Mouse (Mus musculus): Measurements from ENCODE around the gene Col5a1. TPM values are rescaled to one million over a fixed set of nuclear protein-coding genes. Genes with fewer than 3 reads are reported as not detected.

Gene Col5a1
- polyA plus RNA-seq, 1 experiment from 2014 or later: 59.1 TPM

DNA sequence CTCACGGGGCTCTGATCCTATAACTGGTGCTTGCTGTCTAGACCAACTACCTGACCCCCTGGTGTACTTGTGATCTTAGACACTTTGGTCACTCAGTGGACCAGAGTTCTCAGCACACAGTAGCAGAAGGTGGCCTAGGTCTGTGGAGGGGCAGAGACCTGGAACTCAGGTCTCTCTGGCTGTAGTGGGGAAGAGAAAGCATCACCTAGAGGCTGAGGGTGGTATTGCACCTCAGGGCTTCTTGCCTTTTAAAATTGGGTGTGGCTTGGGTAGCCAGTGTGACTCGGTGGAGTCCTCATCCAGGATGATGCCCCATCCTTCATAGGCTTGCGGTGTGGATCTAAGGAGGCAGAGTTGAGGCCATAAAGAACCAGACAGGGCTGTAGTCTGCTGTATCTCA lies 13.7 kb downstream of the Col5a1 start:
- no peak for ATAC-seq (ENCODE audit: insufficient number of reproducible peaks, insufficient read depth, low FRiP score, low TSS enrichment, low read depth)
- H3K4me2 ChIP-seq: no peak overlapping the region
- H3K4me3 ChIP-seq (replicated peaks): no peak overlapping the region
- WGBS: 56% methylated on average over 3 of the region's 3 CpGs
- no peaks in the 10 kb centered on the region for H3K27me3 ChIP-seq
- H3K27ac ChIP-seq: no peak overlapping the region
- 0 out of 2 replicates have a peak, but pooled peaks cover 7% of the 10 kb centered on the region for H3K36me3 ChIP-seq
- no peak overlapping the region for H3K9ac ChIP-seq (replicated peaks)
- no peaks in the 10 kb centered on the region for H3K9me3 ChIP-seq
- peaks cover 60% of the 10 kb centered on the region for H3K4me1 ChIP-seq (replicated peaks)

DNA sequence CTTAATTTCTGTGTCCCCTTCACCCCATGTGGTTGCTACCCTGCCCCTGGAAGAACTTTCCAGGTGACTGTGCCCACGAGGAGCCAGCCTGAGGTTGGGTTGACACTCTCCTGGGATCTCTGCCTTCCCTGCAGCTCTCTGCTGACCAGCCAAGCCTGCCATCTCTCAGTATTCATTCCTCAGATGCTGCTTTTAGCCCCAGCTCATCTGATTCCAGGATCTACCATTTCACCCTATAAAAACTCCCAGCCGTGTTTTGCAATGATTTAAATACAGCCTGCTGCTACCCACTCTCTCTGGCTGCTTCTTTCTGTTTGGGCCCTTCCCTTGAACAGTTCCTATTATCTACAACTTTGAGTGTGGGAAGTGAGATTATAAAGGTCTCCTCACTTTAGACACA lies 14.9 kb downstream of the Col5a1 start:
- no peaks in the 10 kb centered on the region for H3K36me3 ChIP-seq
- H3K9ac ChIP-seq (replicated peaks): no peak overlapping the region
- H3K9me3 ChIP-seq: no peaks in the 10 kb centered on the region
- H3K27me3 ChIP-seq: no peaks in the 10 kb centered on the region
- WGBS: 32% methylated on average over 2 of the region's 2 CpGs
- ATAC-seq (ENCODE audit: insufficient number of reproducible peaks, insufficient read depth, low FRiP score, low TSS enrichment, low read depth): no peak
- peaks cover 53% of the 10 kb centered on the region for H3K4me1 ChIP-seq (replicated peaks)
- peak overlapping the region; percentile 24; the same call in 1 of the 2 replicates for H3K27ac ChIP-seq
- no peak overlapping the region for H3K4me3 ChIP-seq (replicated peaks)
- no peak overlapping the region for H3K4me2 ChIP-seq

DNA sequence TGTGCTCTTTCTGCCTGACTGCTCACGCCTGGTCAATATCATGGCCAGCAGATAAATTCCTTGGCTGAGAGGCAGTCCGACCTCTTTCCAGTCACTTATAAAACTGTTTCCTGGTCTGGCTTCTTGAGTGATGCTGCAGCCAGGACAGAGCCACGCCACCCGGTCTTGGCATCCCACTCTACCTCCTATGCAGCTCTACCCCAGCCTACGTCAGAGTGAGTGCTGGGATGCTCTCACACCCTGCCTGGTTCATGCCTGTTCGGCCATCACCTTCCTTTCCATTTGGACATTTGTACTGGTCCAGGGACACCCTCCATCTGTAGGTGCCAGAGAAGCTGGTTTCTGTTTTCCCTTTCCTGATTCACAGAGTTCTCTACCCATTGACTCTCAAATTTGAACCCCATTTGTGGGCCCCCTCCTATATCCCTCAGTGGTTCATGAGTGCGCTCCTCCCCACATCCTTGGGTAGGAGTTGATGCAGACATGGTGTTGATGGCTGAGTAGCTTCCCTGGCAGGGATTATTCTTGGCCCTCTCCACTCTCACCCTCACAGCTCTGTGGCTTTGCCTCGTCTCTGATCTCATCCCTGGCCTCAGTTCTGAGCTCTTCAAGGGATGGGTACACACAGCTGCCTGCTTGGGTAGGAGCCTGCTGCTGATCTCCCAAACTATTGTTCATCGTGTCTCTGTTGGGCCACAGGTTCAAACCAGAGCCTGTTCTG lies 15.5 kb downstream of the Col5a1 start:
- Histone ChIP-seq H3K4me3 (replicated peaks) (no peak overlapping the region), H3K9ac (replicated peaks) (no peak overlapping the region), H3K4me2 (no peak overlapping the region), H3K27me3 (no peaks in the 10 kb centered on the region), H3K36me3 (no peaks in the 10 kb centered on the region), H3K27ac (peak overlapping the region; percentile 24; the same call in 1 of the 2 replicates), H3K9me3 (no peaks in the 10 kb centered on the region), H3K4me1 (replicated peaks) (peaks cover 47% of the 10 kb centered on the region)
- WGBS: 65% methylated on average over 9 of the region's 9 CpGs
- no peak for ATAC-seq (ENCODE audit: insufficient number of reproducible peaks, insufficient read depth, low FRiP score, low TSS enrichment, low read depth)

GRCm38 (mm10) chr2:27902318-27902717 lies 16.1 kb downstream of the Col5a1 start:
- H3K36me3 ChIP-seq: no peaks in the 10 kb centered on the region
- peaks cover 41% of the 10 kb centered on the region for H3K4me1 ChIP-seq (replicated peaks)
- ATAC-seq (ENCODE audit: insufficient number of reproducible peaks, insufficient read depth, low FRiP score, low TSS enrichment, low read depth): no peak
- 63% methylated on average over 3 of the region's 3 CpGs for WGBS
- H3K27me3 ChIP-seq: no peaks in the 10 kb centered on the region
- no peak overlapping the region for H3K9ac ChIP-seq (replicated peaks)
- 0 out of 2 replicates have a peak overlapping the region, but pooled peaks have one; percentile 18 for H3K27ac ChIP-seq
- H3K4me2 ChIP-seq: no peak overlapping the region
- no peaks in the 10 kb centered on the region for H3K9me3 ChIP-seq
- H3K4me3 ChIP-seq (replicated peaks): no peak overlapping the region

GRCm38 (mm10) chr2:27905411-27905810 lies 19.2 kb downstream of the Col5a1 start:
- no peak overlapping the region for H3K4me3 ChIP-seq (replicated peaks)
- H3K27ac ChIP-seq: no peak overlapping the region
- H3K36me3 ChIP-seq: no peaks in the 10 kb centered on the region
- no peaks in the 10 kb centered on the region for H3K27me3 ChIP-seq
- H3K4me1 ChIP-seq (replicated peaks): peaks cover 31% of the 10 kb centered on the region
- H3K9me3 ChIP-seq: no peaks in the 10 kb centered on the region
- H3K4me2 ChIP-seq: no peak overlapping the region
- WGBS: 81% methylated on average over 2 of the region's 2 CpGs
- H3K9ac ChIP-seq (replicated peaks): no peak overlapping the region
- no peak for ATAC-seq (ENCODE audit: insufficient number of reproducible peaks, insufficient read depth, low FRiP score, low TSS enrichment, low read depth)

- no peak for ATAC-seq (ENCODE audit: insufficient number of reproducible peaks, insufficient read depth, low FRiP score, low TSS enrichment, low read depth)
- Histone ChIP-seq H3K27me3 (no peaks in the 10 kb centered on the region), H3K36me3 (no peaks in the 10 kb centered on the region), H3K4me2 (no peak overlapping the region), H3K27ac (no peak overlapping the region), H3K9me3 (no peaks in the 10 kb centered on the region), H3K4me1 (replicated peaks) (no peaks in the 10 kb centered on the region; the same call in 1 of the 2 replicates), H3K4me3 (replicated peaks) (no peak overlapping the region), H3K9ac (replicated peaks) (no peak overlapping the region)
- WGBS: 79% methylated on average over 3 of the region's 3 CpGs
Measured at GRCm38 (mm10) chr2:27910501-27910900, 24.3 kb downstream of the Col5a1 start.

DNA sequence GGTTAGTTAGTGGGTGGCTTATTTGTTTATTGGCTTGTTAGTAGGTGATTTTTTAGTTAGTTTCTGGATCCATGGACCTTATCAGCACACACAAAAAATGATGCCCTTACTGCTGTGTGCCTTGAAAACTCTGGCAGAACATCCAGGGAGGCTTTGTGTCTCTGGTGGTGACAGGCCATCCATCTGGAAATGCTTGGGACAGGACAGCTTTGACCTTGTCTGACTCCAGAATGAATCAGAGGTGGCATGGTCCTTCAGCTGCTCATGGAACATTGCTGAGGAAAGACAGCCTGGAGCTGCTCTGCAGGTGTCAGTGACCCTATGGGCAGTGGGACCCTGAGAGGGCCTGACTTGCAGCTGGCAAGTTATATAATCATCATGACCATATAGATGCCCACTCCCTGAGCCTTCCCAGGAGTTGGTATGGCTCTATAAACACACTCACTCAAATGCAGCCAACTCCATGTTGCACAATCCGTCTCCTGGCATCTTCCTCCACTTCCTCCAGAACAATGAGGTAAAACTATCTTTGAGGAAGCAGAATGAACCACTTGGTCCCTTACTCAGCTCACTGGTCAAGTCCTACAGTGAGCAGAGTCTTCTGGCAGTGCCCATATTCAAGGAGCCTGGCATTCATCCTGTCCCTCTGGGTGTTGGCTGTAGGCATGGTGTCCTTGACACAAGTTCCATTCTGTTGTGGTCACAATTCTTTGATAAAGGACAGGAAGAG lies 26.5 kb downstream of the Col5a1 start:
- no peak overlapping the region for H3K4me3 ChIP-seq (replicated peaks)
- no peak overlapping the region for H3K4me2 ChIP-seq
- no peak for ATAC-seq (ENCODE audit: insufficient number of reproducible peaks, insufficient read depth, low FRiP score, low TSS enrichment, low read depth)
- H3K9ac ChIP-seq (replicated peaks): no peak overlapping the region
- H3K9me3 ChIP-seq: no peaks in the 10 kb centered on the region
- H3K36me3 ChIP-seq: no peaks in the 10 kb centered on the region
- H3K27ac ChIP-seq: no peak overlapping the region
- no peaks in the 10 kb centered on the region for H3K27me3 ChIP-seq
- H3K4me1 ChIP-seq (replicated peaks): peaks cover 10% of the 10 kb centered on the region
- 87% methylated on average over 1 of the region's 1 CpGs for WGBS

GRCm38 (mm10) chr2:27915726-27916125 lies 29.5 kb downstream of the Col5a1 start:
- Histone ChIP-seq H3K27ac (no peak overlapping the region), H3K4me3 (replicated peaks) (no peak overlapping the region), H3K9ac (replicated peaks) (no peak overlapping the region), H3K4me1 (replicated peaks) (peaks cover 10% of the 10 kb centered on the region), H3K4me2 (no peak overlapping the region), H3K27me3 (no peaks in the 10 kb centered on the region), H3K36me3 (no peaks in the 10 kb centered on the region), H3K9me3 (no peaks in the 10 kb centered on the region)
- ATAC-seq (ENCODE audit: insufficient number of reproducible peaks, insufficient read depth, low FRiP score, low TSS enrichment, low read depth): no peak
- 62% methylated on average over 4 of the region's 4 CpGs for WGBS

GRCm38 (mm10) chr2:27916316-27916715 lies 30.1 kb downstream of the Col5a1 start:
- Histone ChIP-seq H3K36me3 (no peaks in the 10 kb centered on the region), H3K27me3 (no peaks in the 10 kb centered on the region), H3K4me3 (replicated peaks) (no peak overlapping the region), H3K4me1 (replicated peaks) (peaks cover 10% of the 10 kb centered on the region), H3K27ac (no peak overlapping the region), H3K9ac (replicated peaks) (no peak overlapping the region), H3K9me3 (no peaks in the 10 kb centered on the region), H3K4me2 (no peak overlapping the region)
- no peak for ATAC-seq (ENCODE audit: insufficient number of reproducible peaks, insufficient read depth, low FRiP score, low TSS enrichment, low read depth)
- 42% methylated on average over 2 of the region's 2 CpGs for WGBS

DNA sequence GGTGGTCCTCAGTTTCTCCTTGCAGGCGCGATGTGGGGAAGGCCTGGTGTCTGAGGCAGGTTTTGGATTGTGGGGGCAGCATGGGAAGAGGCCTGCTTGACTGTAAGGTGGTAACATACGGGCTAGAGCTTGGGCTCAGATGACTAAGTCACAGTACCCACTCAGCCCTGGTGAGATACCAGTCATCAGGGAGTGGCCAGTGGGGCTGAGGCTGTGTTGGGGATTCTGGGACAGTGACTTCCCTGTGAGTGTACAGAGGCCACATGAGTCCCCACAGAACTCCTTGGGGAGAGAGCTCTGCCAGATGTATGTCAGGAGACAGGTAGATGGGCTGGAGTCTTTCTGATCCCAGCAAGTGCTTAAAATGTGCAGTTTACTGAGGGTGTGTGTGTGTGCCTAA lies 31.0 kb downstream of the Col5a1 start:
- Histone ChIP-seq H3K9ac (replicated peaks) (no peak overlapping the region), H3K4me1 (replicated peaks) (peaks cover 10% of the 10 kb centered on the region)

DNA sequence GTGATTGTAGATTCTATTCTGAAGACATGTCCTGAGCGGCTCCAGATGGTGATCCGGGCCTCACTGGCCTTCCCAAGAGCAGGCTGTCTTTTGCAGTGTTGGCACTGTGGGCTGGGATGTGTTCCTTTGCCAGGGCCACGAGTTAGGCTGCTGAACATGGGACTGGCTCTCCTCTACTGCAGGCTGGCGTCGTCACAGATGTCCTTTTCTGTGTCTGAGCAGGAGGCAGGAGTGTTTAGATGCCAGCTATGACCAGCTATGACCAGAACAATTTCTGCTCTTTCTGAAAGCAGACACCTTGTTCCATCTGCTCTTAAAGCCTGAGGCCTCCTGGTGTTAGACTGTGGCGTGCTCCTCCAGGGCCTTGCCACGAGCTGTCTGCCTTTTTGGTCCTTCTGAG lies 31.9 kb downstream of the Col5a1 start:
- Histone ChIP-seq H3K4me1 (replicated peaks) (peaks cover 10% of the 10 kb centered on the region), H3K27me3 (no peaks in the 10 kb centered on the region), H3K27ac (no peak overlapping the region), H3K4me2 (no peak overlapping the region), H3K4me3 (replicated peaks) (no peak overlapping the region), H3K36me3 (peaks cover 11% of the 10 kb centered on the region; the same call in 1 of the 2 replicates), H3K9ac (replicated peaks) (no peak overlapping the region), H3K9me3 (no peaks in the 10 kb centered on the region)
- WGBS: 77% methylated on average over 7 of the region's 7 CpGs
- ATAC-seq (ENCODE audit: insufficient number of reproducible peaks, insufficient read depth, low FRiP score, low TSS enrichment, low read depth): no peak

More for the DNA sequence above, 31.0 kb downstream of the Col5a1 start:
- ATAC-seq (ENCODE audit: insufficient number of reproducible peaks, insufficient read depth, low FRiP score, low TSS enrichment, low read depth): no peak
- Histone ChIP-seq H3K36me3 (peaks cover 4% of the 10 kb centered on the region; the same call in 1 of the 2 replicates), H3K4me3 (replicated peaks) (no peak overlapping the region), H3K27me3 (no peaks in the 10 kb centered on the region), H3K27ac (no peak overlapping the region), H3K9me3 (no peaks in the 10 kb centered on the region), H3K4me2 (no peak overlapping the region)
- 91% methylated on average over 3 of the region's 3 CpGs for WGBS

Data from limb, embryonic 12.5 days (tissue).